Mouse (Mus musculus) ovary, adult 18-20 months (tissue): Measurements from ENCODE around the gene Gm49354.

Experiments used
- DNase-seq: peaks from one replicate; pipeline ENCODE4 v3.0.0; 2022; ENCODE audit warnings: low spot score, mixed read lengths

Gene Gm49354

GRCm38 (mm10) chr13:59710230-59710629 lies 71.8 kb downstream of the Gm49354 start, which contains the start of gene Spata31d1a:
Gene Spata31d1a, minus strand, starts transcription at chr13:59710330.
- DNase-seq, result no peak
